Comparison of ENCODE assay signal across 10 mouse cellular contexts in the genomic region with DNA sequence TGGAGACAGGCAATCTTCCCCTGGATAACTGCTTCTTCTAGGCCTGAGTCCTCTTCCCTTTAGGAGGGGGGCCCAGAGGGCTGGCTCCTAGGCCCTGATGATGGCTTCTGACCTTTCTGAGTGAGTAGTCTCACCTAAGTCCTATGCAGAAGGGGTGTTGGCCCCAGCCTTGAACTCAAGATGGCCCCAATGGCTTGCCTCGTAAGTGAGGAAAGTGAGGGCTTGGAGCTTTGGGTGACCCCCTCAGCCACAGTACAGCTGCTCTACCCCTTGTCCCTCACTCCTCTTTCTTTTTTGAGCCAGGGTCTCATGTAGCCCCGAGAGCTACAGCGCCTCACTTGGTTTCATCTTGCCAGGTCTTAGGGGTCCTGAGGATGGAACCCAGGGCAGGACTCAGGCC. TPM values are rescaled to one million over a fixed set of nuclear protein-coding genes. Genes with fewer than 3 reads are reported as not detected.
DNase-seq lines count a peak whose midpoint lies in the region; ATAC-seq lines count a peak whose summit lies in the region.
"Had no signal": no experiment of that assay in that cellular context is flagged by ENCODE, and none has a peak within 500 bp of the region (broad histone marks: within the 10 kb centered on the region; RNA-seq: fewer than 3 reads in every experiment).

No protein-coding gene starts in this region.

- no peaks in the 10 kb centered on the region for H3K27me3 ChIP-seq in forebrain, embryonic 10.5 days (ENCODE audit: poor library complexity, severe bottlenecking)
- H3K27me3 ChIP-seq in forebrain, embryonic 12.5 days = 0 out of 2 replicates have a peak, but pooled peaks cover 13% of the 10 kb centered on the region
- peaks cover 13% of the 10 kb centered on the region; the same call in 1 of the 2 replicates for H3K27me3 ChIP-seq in heart, embryonic 16.5 days (ENCODE audit: control insufficient read depth, insufficient read depth, low read length)
- no peaks in the 10 kb centered on the region for H3K27me3 ChIP-seq in liver, embryonic 11.5 days (replicated peaks; ENCODE audit: control insufficient read depth, insufficient read depth, low read length)
- no peaks in the 10 kb centered on the region for H3K27me3 ChIP-seq in liver, embryonic 12.5 days (replicated peaks)
- no peaks in the 10 kb centered on the region for H3K27me3 ChIP-seq in limb, embryonic 10.5 days (ENCODE audit: low read depth, poor library complexity, severe bottlenecking)

- peak overlapping the region; percentile 62 for H3K27ac ChIP-seq in forebrain, embryonic 10.5 days
- H3K27ac ChIP-seq in forebrain, embryonic 12.5 days = no peak overlapping the region
- peak overlapping the region; percentile 3; the same call in 1 of the 2 replicates for H3K27ac ChIP-seq in heart, embryonic 16.5 days (ENCODE audit: low read length)
- no peak overlapping the region for H3K27ac ChIP-seq in liver, embryonic 11.5 days (ENCODE audit: low read depth, low read length)
- H3K27ac ChIP-seq in liver, embryonic 12.5 days = no peak overlapping the region
- H3K27ac ChIP-seq in limb, embryonic 10.5 days = peak overlapping the region; percentile 72
- H3K27ac ChIP-seq: left cerebral cortex, adult 2 months had no signal

- WGBS in forebrain, embryonic 10.5 days = 57% methylated on average over 3 of the region's 3 CpGs
- 81% methylated on average over 3 of the region's 3 CpGs for WGBS in forebrain, embryonic 12.5 days
- WGBS in heart, embryonic 16.5 days = 85% methylated on average over 3 of the region's 3 CpGs
- 84% methylated on average over 3 of the region's 3 CpGs for WGBS in liver, embryonic 11.5 days
- 75% methylated on average over 3 of the region's 3 CpGs for WGBS in liver, embryonic 12.5 days (ENCODE audit: insufficient replicate concordance)
- WGBS in limb, embryonic 10.5 days = 65% methylated on average over 3 of the region's 3 CpGs

- DNase-seq in forebrain, embryonic 10.5 days (ENCODE audit: extremely low spot score, low spot score) = no peak
- no peak for DNase-seq in heart, adult 8-10 months (ENCODE audit: low spot score)
- peak; percentile 29 for DNase-seq in liver, embryonic 11.5 days (ENCODE audit: low spot score)
- DNase-seq in limb, embryonic 10.5 days (ENCODE audit: low spot score) = no peak
- DNase-seq in frontal cortex, postnatal 14 days (ENCODE audit: low spot score in 2 of 2) = no peak
- DNase-seq: thymus, postnatal 4 days had no signal

- peaks cover 89% of the 10 kb centered on the region for H3K4me1 ChIP-seq in forebrain, embryonic 10.5 days
- H3K4me1 ChIP-seq in forebrain, embryonic 12.5 days = peaks cover 67% of the 10 kb centered on the region
- H3K4me1 ChIP-seq in heart, embryonic 16.5 days (ENCODE audit: control insufficient read depth, insufficient read depth, low read length) = peaks cover 32% of the 10 kb centered on the region
- H3K4me1 ChIP-seq in liver, embryonic 11.5 days (replicated peaks; ENCODE audit: control insufficient read depth, insufficient read depth, low read length) = peaks cover 44% of the 10 kb centered on the region
- peaks cover 61% of the 10 kb centered on the region for H3K4me1 ChIP-seq in liver, embryonic 12.5 days
- H3K4me1 ChIP-seq in limb, embryonic 10.5 days = peaks cover 65% of the 10 kb centered on the region

- H3K9me3 ChIP-seq in forebrain, embryonic 10.5 days = no peaks in the 10 kb centered on the region
- no peaks in the 10 kb centered on the region for H3K9me3 ChIP-seq in forebrain, embryonic 12.5 days
- H3K9me3 ChIP-seq in heart, embryonic 16.5 days (replicated peaks; ENCODE audit: control insufficient read depth, low read length) = no peaks in the 10 kb centered on the region
- H3K9me3 ChIP-seq in liver, embryonic 11.5 days (ENCODE audit: control insufficient read depth, low read length) = no peaks in the 10 kb centered on the region
- no peaks in the 10 kb centered on the region for H3K9me3 ChIP-seq in liver, embryonic 12.5 days (replicated peaks)
- H3K9me3 ChIP-seq in limb, embryonic 10.5 days (replicated peaks) = no peaks in the 10 kb centered on the region

- no peak overlapping the region for H3K9ac ChIP-seq in forebrain, embryonic 12.5 days
- H3K9ac ChIP-seq in heart, embryonic 16.5 days (ENCODE audit: low read length) = no peak overlapping the region
- H3K9ac ChIP-seq in liver, embryonic 11.5 days (ENCODE audit: low read depth, low read length) = no peak overlapping the region
- no peak overlapping the region for H3K9ac ChIP-seq in liver, embryonic 12.5 days

- ATAC-seq in forebrain, embryonic 12.5 days (ENCODE audit: low FRiP score) = no peak
- ATAC-seq in heart, embryonic 16.5 days (replicated peaks; ENCODE audit: extremely low read depth, insufficient read depth, low FRiP score) = no peak
- ATAC-seq in liver, embryonic 11.5 days (replicated peaks; ENCODE audit: low FRiP score) = no peak
- ATAC-seq in liver, embryonic 12.5 days = no peak

- no peak overlapping the region for H3K4me3 ChIP-seq in forebrain, embryonic 10.5 days
- no peak overlapping the region for H3K4me3 ChIP-seq in forebrain, embryonic 12.5 days (replicated peaks)
- H3K4me3 ChIP-seq in heart, embryonic 16.5 days (ENCODE audit: low read length) = no peak overlapping the region
- H3K4me3 ChIP-seq in liver, embryonic 11.5 days (ENCODE audit: low read depth, low read length) = no peak overlapping the region
- no peak overlapping the region for H3K4me3 ChIP-seq in liver, embryonic 12.5 days
- no peak overlapping the region for H3K4me3 ChIP-seq in limb, embryonic 10.5 days
- H3K4me3 ChIP-seq: left cerebral cortex, adult 2 months had no signal

- no peaks in the 10 kb centered on the region for H3K36me3 ChIP-seq in forebrain, embryonic 10.5 days (replicated peaks)
- H3K36me3 ChIP-seq in forebrain, embryonic 12.5 days (replicated peaks) = no peaks in the 10 kb centered on the region
- no peaks in the 10 kb centered on the region for H3K36me3 ChIP-seq in heart, embryonic 16.5 days (ENCODE audit: control insufficient read depth, insufficient read depth)
- no peaks in the 10 kb centered on the region for H3K36me3 ChIP-seq in liver, embryonic 11.5 days (ENCODE audit: control insufficient read depth, insufficient read depth, low read length)
- H3K36me3 ChIP-seq in liver, embryonic 12.5 days = no peaks in the 10 kb centered on the region
- 0 out of 2 replicates have a peak, but pooled peaks cover 2% of the 10 kb centered on the region for H3K36me3 ChIP-seq in limb, embryonic 10.5 days

- H3K4me2 ChIP-seq in forebrain, embryonic 12.5 days = no peak overlapping the region
- no peak overlapping the region for H3K4me2 ChIP-seq in heart, embryonic 16.5 days (ENCODE audit: low read depth, low read length)
- no peak overlapping the region for H3K4me2 ChIP-seq in liver, embryonic 11.5 days
- no peak overlapping the region for H3K4me2 ChIP-seq in liver, embryonic 12.5 days

RNA-seq across cellular contexts. Expression of a gene that starts 11.6 kb away (rescaled TPM):
- polyA plus RNA-seq in forebrain, embryonic 10.5 days (2016; fragmentation: Nextera tagmentation; extraction: Ambion mirVana) = 5.7 and 6.8 TPM in 2 replicates
- polyA plus RNA-seq in forebrain, embryonic 12.5 days (2016; fragmentation: Nextera tagmentation; extraction: Ambion mirVana) = 9.4 and 11.1 TPM in 2 replicates
- polyA plus RNA-seq in heart, embryonic 16.5 days (2015; fragmentation: Nextera tagmentation; extraction: Ambion mirVana) = 2.6 and 3.5 TPM in 2 replicates
- 10 to 100 TPM; 19.1 to 22.9 (median 20.8) TPM for total RNA-seq in heart, adult 8-10 months (2022)
- 3.1 TPM in 2 replicates for polyA plus RNA-seq in liver, embryonic 11.5 days (2014; fragmentation: Nextera tagmentation; extraction: Ambion mirVana)
- polyA plus RNA-seq in liver, embryonic 12.5 days (2016; fragmentation: Nextera tagmentation; extraction: Ambion mirVana) = 1.7 and 1.8 TPM in 2 replicates
- 5.4 and 7.3 TPM in 2 replicates for polyA plus RNA-seq in limb, embryonic 10.5 days (2016; fragmentation: Nextera tagmentation; extraction: Ambion mirVana)

Comparison
In these comparisons a context has a peak if more than half of its experiments do, and no peak if none do; other contexts are left out.
1. H3K27ac ChIP-seq: peak in forebrain, embryonic 10.5 days (single experiment), heart, embryonic 16.5 days (single experiment) and limb, embryonic 10.5 days (single experiment); none in forebrain, embryonic 12.5 days (single experiment), liver, embryonic 11.5 days (single experiment) and liver, embryonic 12.5 days (single experiment).